Mouse (Mus musculus) left cerebral cortex, adult 11 months (tissue): ENCODE data around the gene Ppm1a.

Source experiments
- DNase-seq: peaks from one replicate; pipeline ENCODE4 v3.0.0; 2022; ENCODE audit warnings: low spot score

The Ppm1a gene

DNA sequence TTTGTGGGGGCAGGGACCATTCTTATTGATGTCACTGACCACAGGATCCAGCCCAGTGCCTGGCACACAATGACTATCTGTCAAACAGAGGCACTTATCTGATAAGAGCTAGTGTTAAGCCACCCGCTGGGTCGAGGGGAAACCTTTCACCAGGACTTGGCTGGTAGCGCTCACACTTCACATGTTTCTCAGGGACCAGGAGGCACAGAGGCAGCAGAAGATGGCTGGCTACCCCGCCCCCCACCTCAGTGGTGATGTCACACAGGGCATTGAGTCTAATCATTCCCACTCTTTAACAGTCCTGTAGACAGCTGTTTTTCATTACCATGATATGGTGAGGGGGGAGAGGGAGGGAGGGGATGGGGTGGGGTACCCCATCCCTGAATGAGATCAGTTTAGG is at the start of gene Ppm1a:
Ppm1a (plus strand) TSS at position 370 of the 400 bp plus-strand sequence.
- DNase-seq: no peak

DNA sequence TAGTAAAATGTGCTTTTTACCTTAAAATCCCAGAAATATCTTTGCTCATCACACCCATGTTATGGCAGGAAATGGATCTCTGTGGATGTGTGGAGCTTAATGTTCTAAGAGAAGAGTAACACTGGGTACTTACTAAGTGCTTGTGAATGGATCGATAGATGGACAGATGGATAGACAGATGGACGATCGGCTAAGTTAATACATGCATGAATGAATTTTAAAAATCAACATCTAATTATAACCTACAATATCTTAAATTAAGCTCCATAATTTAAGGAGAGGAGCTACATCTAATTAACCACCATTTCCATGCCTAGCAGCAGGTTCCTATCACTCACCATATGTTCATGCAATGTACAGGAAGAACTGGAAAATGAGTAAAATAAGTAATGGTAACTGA is 47.3 kb upstream of the Ppm1a start:
- DNase-seq: no peak

DNA sequence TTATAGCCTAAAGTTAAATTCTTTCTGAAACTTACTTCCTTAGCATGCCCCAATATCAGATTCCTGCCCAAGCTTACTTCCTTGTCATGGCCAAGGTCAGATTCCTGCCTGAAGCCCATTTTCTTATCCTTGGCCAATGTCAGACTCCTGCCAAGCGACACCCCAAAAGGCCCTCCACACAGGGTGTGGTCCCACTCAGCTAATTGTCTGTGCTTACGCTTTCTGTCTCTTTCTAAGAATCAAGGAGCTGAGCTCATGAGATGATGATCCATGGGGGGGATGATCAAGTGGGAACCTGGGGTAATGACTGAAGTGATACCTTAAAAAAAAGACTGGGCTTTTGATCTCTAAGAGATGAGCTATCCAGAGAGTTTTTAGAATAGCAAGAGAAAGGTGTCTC is 42.4 kb upstream of the Ppm1a start:
- DNase-seq: no peak

DNA sequence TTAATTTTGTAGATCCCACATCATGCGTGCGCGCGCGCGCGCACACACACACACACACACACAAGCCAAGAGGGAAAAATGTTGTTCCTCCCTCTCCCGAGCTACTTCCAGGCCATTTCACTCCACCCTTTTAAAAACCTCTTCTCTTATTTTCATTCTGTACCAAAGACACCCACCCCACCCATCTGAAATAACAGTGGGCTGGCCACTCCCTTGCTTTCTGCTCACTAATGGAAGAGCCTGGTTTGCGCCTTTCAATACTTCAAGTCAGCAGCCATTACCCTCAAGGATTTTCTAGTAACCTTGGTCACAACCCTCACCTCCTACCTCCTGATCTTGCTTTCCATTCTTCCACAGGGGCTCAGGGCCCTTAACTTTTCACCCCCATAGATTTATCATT is 41.4 kb upstream of the Ppm1a start:
- no peak for DNase-seq

DNA sequence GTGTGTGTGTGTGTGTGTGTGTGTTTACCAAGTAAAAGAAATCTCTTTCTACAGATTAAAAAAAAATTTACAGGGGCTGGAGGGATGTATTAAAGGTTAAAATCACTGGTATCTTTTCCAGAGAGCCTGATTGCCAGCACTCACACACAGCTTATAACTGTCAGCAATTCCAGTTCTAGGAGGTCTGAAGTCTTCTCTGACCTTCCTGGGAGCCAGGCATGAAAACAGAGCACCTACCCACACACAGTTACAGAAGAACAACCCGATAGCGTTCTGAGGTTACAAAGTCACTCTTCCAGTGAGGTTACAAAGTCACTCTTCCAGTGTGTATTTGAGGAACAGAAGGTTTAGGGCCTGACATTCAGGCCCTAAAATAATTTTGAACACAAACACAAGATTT is 38.2 kb upstream of the Ppm1a start:
- DNase-seq: no peak

DNA sequence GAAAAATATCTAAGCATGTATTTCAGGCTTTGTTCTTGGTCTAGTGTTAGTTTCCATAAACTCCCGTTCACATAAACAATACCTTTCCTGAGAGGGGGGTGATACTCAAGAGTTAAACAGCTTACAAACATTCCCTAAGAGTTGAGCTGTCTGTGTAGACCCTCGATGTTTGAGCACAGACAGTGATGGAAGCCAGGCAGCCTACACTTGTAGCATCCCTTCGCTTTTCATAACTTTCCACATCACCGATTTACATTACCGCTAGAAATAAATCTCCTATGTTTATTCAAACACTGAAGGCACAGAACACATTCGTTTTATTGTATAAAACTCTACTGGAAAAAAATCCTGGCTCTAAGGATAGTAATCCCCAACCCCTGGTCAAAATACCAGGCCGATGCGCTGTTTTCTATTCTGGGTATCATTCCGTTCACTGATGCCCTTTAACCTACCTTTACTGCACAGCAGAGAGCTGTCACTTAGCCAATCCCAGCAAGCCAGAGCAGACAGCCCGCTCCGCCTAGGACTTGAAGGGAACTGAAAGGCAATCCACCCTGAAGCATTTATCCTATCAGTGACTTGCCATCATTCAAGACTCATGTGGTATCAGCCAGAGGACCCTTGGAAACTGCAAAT is 37.7 kb upstream of the Ppm1a start:
- DNase-seq: no peak

DNA sequence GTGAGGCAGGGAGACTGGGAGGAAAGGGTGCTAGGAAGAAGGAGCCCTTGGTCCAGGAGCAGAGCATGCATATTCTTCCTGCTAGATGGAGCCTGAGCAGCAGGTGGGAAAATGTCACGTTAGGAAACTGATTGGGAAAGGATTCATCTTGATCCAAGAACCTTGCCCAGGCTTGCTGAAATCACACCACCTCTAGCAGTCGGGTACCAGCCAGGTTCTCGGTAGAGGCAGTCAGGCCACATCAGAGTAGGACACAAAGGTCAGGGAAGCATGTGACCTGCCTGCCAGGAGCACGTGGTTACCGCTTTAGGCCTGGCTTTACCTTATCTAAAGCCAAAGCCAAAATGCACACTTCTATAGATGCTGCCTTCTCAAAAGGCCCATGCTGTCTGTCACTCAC is 35.5 kb upstream of the Ppm1a start:
- DNase-seq: no peak

DNA sequence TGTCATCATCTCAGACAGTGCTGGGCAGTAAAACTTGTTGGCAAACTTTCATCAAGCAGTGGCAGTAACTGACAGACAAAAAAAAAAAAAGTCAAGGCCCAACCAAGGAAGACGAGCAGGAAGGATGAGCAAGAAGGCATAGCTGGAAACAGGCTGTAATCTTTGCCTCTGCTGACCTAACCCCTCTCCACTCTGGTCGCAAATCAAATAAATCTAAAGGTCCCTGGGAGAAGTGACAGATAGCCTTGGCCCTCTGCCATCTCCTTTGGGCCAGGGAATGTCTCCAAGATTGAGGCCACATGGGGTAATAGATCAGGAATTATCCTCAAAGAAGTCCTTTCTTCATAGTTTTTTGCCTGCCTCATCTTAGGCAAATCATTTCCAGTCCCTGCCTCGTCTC is 33.3 kb upstream of the Ppm1a start:
- DNase-seq: no peak

DNA sequence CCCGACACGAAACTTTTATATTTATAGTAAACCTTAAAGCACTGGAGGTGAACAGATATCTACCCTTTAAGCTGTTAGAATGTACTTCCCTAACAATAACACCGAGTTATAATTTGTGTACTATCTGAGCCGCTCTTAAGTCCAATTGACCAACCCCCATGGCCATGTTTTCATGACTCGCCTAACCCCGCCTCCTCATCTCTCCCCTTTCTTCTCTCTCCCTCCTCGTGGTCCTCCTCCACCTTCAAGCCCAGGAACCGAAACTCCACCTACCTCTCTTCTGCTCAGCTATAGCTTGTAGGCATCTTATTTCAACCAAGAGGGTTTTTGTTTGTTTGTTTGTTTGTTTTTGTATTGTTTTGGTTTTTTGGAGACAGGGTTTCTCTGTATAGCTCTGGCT is 30.2 kb upstream of the Ppm1a start:
- DNase-seq: no peak

DNA sequence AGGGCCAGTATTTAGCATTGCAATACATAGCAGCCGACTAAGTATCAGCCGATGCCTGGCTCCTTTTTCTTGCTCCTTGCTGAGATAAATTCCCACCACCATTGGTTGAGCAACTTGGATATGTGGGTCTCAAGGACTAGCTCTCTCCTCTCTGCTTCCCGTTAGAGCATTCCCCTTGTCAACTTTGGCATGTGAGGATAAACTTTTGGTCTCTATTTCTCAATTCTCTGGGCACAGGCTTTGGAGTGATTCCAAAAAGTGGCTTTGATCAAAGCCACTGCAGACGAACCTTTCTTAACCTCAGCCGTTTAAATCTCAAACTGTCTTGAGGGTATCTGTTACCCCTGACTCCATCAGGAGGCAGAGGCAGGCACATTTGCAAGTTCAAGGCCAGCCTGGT is 29.6 kb upstream of the Ppm1a start:
- DNase-seq: no peak

DNA sequence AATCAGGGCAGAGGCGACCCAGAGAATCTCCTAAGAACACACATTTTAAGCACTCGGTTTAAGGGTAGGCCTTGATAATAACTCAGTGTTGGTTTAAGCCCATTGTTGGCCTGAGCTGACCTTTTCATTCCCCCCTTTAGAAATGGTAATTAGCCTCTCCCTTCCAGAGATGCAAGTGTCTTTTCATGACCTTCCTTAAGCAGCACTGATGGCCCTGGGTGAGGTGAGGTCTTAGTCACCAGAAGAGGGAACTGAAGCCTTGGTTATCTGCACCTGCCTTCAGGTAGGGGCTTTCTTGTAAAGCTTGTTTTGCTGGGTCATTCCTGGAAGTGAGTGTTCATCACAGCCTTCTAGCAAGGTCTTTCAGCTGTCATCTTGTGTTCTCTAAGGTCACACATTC is 23.1 kb upstream of the Ppm1a start:
- no peak for DNase-seq

DNA sequence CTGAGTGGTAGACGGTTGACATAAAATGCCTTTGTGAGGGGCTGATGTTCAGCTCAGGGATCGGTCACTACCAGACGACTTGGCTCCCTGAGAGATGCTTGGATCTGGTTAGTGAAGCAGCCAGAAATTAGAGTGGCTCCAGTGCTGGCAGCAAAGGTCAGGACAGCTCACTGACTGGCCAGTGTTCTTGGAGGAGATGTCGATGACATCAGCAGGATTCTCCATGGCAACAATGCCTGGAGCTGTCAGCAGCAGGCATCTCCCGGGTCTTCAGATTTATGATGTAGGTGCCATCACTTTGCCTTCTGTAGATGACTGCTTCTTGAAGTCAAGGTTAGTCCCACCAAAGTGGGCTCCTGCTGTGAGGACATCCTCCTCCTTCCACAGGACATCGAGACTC is 16.1 kb upstream of the Ppm1a start:
- no peak for DNase-seq

DNA sequence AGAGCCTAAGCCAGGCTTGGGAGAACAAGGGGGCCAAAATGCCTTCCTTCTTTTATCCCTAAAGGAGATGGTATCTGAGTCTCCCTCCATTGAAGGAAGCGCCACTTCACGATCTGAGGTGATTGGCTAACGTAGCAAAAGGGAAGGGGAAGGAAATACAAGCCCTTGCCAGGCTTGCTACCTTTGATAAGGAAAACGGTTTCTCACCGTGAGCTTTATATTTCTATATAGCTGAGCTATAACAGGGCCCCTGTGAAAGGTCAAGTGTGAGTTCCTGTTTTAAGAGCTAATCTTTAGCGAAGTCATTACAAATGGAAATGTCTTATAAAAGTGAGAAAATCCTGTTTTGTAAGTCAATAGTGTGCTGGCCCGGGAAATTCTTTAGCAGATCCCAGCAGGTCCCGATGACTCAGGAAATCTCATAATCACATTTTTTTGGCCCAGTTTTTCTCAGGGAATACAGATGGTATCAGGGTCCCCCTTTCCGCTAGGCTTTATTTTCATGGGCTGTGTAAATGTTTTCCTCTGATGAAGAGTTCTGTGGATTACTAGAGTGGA is 12.4 kb upstream of the Ppm1a start:
- DNase-seq: no peak

DNA sequence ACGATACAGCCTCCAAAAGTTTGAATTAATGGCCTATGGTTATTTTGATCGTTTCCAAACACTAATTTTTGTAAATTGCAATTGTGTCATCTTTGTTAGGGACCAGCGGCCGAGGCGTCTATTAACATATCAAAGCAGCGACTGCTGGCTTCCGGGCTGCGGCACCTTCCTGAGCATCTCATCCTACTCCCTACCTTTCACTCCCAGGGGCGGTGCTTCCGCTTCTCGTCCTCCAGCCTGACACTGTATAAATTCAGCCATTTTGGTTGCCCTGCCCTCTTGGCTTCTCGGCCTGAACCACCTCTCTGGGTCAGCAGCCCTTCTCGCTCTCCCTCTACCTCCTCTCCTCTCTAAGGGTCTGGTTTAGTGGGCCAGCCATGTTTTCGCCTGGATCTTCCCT is 11.8 kb upstream of the Ppm1a start:
- no peak for DNase-seq

DNA sequence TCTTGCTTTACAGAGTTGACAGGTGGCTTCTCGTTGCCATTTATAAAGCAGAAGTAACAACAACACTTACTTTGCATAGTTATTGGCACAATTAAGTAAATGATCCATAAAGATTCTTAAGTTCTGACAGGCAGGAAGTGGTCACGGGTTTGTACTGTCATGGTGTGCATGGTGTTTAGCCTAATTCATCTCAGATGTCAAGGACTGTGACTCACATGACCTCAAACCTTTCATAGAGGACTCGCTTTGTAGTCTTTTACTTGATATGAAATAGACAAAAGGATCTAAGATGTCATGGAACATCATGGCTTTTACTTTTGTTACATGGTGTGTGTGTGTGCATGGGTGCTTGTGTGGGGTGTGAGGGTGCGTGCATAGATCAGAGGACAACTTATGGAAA is 8.9 kb upstream of the Ppm1a start:
- no peak for DNase-seq

DNA sequence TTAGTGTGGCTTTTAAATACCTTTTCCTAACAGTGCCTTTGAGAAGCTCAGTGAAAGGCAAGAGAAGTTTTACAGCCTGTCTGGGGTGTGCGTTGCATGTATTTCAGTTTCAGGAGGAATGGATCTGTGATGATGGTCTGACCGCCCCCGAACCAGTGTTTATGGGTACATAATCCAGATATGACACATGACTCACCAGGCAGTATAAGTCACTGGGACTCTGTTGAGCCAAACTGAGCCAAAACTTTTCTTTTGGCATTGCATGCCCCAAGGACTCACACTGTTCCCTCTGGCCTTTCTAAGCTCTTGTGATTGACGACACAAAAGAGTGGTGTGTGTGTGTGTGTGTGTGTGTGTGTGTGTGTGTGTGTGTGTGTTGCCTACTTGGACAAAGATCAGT is 8.4 kb upstream of the Ppm1a start:
- DNase-seq: no peak

DNA sequence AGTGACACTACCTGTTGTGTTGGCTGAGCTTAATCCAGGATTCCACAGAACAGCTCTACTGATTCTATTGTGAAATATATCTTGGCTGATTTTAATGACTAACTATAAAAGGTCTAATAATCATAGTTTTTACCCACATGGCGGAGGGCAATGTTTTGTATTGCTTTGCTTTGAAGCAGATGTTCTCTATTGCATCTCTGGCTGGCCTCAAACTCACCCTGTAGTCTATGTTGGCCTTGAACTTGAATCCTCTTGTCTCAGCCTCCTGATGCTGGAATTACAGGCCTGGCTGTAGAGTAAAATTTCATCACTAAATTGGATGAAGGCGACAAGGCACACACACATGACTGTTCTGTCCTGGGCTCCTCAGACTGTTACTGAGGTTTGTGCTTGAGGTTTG is 7.8 kb upstream of the Ppm1a start:
- no peak for DNase-seq

DNA sequence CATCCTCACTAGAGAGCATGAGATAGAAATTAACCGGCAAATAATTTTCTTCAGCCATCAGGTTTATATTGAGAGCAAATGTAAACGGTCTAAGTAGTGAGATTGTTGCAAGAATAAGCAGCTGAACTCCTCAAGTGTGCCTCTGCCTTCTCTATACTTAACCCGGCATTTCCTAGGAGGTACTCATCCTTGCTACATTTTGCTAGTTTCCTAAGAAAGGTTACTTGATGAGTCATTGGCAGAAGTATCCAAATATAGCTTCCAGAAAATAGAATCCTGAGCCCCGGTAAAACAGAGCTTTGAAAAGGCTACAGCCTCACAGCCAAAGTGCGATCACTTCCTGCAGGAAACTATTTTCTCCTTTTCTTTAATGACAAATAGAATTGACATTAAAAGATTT is 7.2 kb upstream of the Ppm1a start:
- no peak for DNase-seq

DNA sequence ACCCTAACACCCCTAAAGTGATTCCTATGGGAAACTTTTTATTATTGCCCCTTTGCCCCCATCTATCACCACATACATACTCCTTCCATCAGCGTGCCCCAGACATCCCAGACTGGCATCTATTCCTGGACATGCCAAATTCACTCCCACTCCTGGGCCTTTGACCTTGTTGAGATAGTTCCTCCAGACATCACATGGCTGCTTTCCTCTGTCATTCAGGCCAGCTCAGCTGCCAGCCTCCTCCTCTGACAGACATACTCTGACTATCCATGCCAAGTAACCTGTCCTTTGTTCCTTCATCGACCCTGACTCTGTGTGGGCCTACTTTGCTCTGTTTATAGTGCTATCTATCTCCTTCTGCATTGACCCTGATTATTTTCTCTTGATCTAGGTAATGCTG is 6.6 kb upstream of the Ppm1a start:
- no peak for DNase-seq

DNA sequence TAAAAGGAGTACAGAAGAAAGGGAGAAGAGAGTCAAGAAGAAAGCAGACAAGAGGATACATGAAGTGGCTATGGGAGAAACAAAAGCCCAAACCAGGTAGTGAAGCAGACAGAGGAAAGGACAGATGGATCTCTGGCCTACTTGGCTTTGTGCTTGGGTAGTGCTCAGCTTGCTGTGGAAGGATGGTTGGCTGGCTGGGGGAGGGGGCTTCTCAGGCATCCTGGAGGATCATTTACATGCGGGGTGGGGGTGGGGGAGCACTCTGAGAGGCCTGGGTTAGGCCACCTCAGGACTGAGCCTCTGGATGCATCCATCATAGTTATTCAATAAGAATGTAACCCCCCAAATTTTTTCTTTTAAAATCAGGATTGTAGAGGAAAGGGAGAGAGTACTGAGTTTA is 341 bp downstream of the Ppm1a start:
- DNase-seq: no peak

DNA sequence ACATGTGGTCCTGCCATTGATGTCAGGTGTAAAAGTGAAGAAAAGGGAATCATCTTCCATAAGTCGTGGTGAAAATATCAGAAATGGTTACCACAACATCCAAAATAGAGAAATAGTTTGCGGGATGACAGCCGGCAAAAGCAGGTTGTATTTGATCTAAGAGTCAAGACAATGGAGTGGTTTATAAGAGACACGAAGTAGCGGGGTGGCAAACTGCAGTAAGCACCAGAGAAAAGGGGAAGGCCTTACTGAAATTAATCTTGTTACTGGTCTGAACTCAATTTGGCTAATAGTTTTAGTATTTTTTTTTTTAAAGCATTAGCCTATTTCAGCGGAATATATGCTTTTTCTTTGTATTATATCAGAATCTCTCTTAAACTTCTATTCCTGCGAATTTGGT is 2.7 kb downstream of the Ppm1a start:
- DNase-seq: no peak

DNA sequence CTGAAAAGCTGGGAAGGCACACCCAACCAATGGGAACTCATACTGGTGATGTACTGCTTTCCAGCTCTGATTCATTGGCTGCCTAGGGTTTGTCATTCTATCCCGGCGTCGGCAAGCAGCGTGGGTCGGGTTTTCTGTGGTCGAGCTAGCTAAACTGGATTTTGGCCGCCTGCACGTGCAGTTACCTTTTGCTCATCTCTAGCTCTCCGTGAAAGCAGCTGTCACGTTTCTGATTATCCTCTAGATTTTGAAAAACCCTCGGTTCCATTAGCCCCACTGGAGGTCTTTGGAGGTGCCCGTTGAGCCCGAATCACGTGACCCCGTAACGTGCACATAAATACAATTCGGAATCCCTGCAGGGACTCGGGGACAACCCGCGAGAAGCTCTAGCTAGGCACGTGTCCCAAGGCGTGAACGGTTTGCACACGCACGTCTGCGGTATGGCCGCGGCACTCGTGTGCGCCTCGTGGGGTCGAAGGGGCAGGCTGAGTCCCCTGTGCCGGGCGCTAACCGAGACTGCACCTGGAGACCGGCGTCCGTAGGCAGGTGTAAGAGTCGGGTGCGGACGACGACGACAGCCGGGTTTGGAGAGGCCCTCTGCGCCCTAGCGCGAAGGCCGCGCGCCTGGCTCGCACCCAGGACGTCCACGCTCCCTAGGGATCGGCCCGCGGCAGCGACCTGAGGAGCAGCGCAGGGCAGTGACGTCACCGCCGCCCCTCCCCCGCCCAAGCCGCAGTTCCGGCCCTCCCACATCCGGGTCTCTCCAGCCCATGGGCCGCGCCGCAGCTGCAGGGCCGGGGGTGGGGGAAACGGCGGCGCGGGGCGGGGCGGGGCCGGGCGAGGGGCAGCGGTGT is 3.3 kb downstream of the Ppm1a start:
- DNase-seq: peak; percentile 89

DNA sequence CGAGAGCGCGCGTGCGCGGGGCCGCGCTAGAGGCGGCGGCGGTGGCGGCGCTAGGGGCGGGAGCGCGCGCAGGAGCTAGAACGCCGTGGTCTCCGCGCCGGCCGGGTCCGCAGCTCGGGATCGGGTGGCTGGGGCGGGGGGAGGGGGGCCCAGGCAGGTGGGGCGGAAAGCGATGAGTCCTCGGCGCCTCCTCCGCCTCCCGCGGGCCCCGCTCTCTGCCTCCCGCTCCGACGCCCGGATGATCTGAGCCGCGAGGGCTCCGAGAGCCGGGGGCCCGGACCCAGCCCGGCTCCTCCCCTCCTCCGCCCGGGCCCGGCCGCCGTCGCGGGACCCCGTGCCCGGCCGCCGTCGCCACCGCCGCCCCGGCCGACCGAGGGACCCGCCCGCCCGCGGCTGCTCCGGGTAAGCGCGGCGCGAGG is 4.0 kb downstream of the Ppm1a start:
- no peak for DNase-seq
